Mouse (Mus musculus): Measurements from ENCODE around the gene Dhx32.

DNA sequence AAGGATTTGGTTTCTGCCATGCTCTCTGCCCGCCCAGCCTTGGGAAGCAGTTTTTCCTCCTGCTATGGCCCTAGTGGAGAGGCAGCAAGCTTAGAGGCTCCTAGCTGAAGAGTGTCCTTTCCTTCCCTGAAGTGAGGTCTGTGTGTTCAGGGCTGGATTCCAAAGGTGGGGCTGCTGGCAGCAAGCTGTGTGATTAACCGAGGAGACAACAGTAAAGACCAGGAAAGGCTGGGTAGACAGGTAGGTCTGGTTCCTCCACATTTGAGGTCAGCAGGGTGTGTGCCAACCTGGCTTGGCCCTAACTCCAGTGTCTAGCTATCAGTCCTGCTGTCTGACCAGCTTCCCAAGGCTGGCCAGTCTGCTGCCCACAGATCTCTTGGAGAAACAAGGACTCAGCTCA, 12.2 kb upstream of the Dhx32 start:
- TF ChIP-seq CTCF (IDR thresholded peaks at IDR 0.05; ENCODE audit: extremely low read depth, insufficient read length, insufficient replicate concordance, low read depth, low read length) (no peak), POLR2A (IDR thresholded peaks at IDR 0.05; ENCODE audit: low read depth, low read length) (no peak)
